Mouse (Mus musculus) hindbrain, postnatal 0 days (tissue): ENCODE results near the gene Plekhh3. TPM values are rescaled to one million over a fixed set of nuclear protein-coding genes. Genes with fewer than 3 reads are reported as not detected.
A peak's percentile ranks its signal among the peaks of the same experiment; 100 is the strongest.

Experiments
- ATAC-seq: fragments of 200-750 bp; cut with Nextera tagmentation; 2 replicates; pipeline ENCODE4 v1.8.0; 2017; ENCODE audit warnings: mild to moderate bottlenecking, moderate TSS enrichment, moderate library complexity
- DNase-seq: peaks from one replicate; pipeline ENCODE4 v3.0.0-alpha.2; 2015; ENCODE audit warnings: low spot score
- H3K27ac ChIP-seq: fragments of 300-500 bp; sonication (generic); 2 replicates; pipeline ENCODE4 v1.5.1; 2014; ENCODE audit warnings: mild to moderate bottlenecking
- H3K27me3 ChIP-seq: fragments of 300-500 bp; sonication (generic); 2 replicates; pipeline ENCODE4 v1.6.1; 2014; ENCODE audit warnings: low read length, mixed read lengths; ENCODE audit not compliant: insufficient read depth
- H3K36me3 ChIP-seq: fragments of 300-500 bp; sonication (generic); 2 replicates; pipeline ENCODE4 v1.6.1; 2014; ENCODE audit warnings: low read length, mixed read lengths; ENCODE audit not compliant: insufficient read depth
- H3K4me1 ChIP-seq: fragments of 300-500 bp; sonication (generic); 2 replicates; pipeline ENCODE4 v1.6.1; 2014; ENCODE audit warnings: antibody characterized with exemption, low read length, mixed read lengths; ENCODE audit not compliant: insufficient read depth
- H3K4me2 ChIP-seq: fragments of 300-500 bp; sonication (generic); 2 replicates; pipeline ENCODE4 v1.6.1; 2014; ENCODE audit warnings: low read depth, mild to moderate bottlenecking, low read length, moderate library complexity, mixed read lengths
- H3K4me3 ChIP-seq: fragments of 300-500 bp; sonication (generic); 2 replicates; pipeline ENCODE4 v1.5.1; 2014; ENCODE audit warnings: low read length
- H3K9ac ChIP-seq: fragments of 300-500 bp; sonication (generic); replicated peaks from 2 replicates; pipeline ENCODE4 v1.6.1; 2014; ENCODE audit warnings: mild to moderate bottlenecking, low read length, moderate library complexity, mixed read lengths
- H3K9me3 ChIP-seq: fragments of 300-500 bp; sonication (generic); 2 replicates; pipeline ENCODE4 v1.6.1; 2016; ENCODE audit warnings: low read length, mixed read lengths
- CTCF ChIP-seq: IDR thresholded peaks from 2 replicates; pipeline ENCODE4 v1.5.1; 2016; ENCODE audit warnings: antibody characterized with exemption, control low read depth, low read depth
- WGBS: fragments of 180-500 bp; shearing (Covaris S2); extraction: QIAGEN DNeasy Blood & Tissue Kit; methylation state at CpG from one replicate; pipeline ENCODE4 v1.1.7; 2014; 5-methylcytosine and 5-hydroxymethylcytosine counted together
- polyA plus RNA-seq: library from polyadenylated mRNA; unstranded; fragments of >200 nt; fragmentation: Nextera tagmentation; extraction: Ambion mirVana; gene quantifications from 2 replicates; pipeline ENCODE4 v1.2.1, GENCODE M21; 2015
- total RNA-seq: library from RNA; depleted of rRNA; stranded (reverse); fragments of >200 nt; gene quantifications from 2 replicates; pipeline ENCODE4 v1.2.3, GENCODE M21; 2014

The Plekhh3 gene
- total and polyA plus RNA-seq, 2 experiments from 2014 or later: 8.8 to 32.3 TPM

DNA sequence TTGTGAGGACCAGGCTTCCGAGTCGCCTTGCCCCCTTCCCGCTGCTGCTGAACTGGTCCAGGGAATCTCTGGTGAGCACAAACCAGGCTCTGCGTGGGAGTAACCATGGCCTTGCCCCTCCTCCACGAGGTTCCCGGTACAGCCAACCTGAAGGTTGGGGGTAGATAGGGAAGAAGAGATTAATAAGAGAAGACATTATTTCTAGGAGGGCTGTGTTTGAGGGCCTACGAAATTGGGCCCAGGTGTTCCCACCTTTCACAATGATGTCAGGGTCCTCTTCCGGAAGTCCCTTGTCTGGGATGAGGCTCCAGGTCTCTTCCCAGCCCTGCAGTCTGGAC, 3.2 kb downstream of the Plekhh3 start:
- H3K36me3 ChIP-seq: peaks cover 14% of the 10 kb centered on the region; the same call in 1 of the 2 replicates
- H3K9ac ChIP-seq: no peak overlapping the region
- DNase-seq (no peak), ATAC-seq (no peak)
- H3K4me3 ChIP-seq: no peak overlapping the region
- peaks cover 18% of the 10 kb centered on the region; the same call in 1 of the 2 replicates for H3K4me1 ChIP-seq
- 61% methylated on average over 8 of the region's 8 CpGs for WGBS
- H3K9me3 ChIP-seq: no peaks in the 10 kb centered on the region
- H3K27ac ChIP-seq: no peak overlapping the region
- H3K4me2 ChIP-seq: 0 out of 2 replicates have a peak overlapping the region, but pooled peaks have one; percentile 89
- peaks cover 31% of the 10 kb centered on the region for H3K27me3 ChIP-seq
- TF ChIP-seq CTCF: no peak

GRCm38 (mm10) chr11:101167211-101167962, 3.8 kb downstream of the Plekhh3 start:
- DNase-seq: no peak
- no peak for ATAC-seq
- H3K27me3 ChIP-seq: peaks cover 31% of the 10 kb centered on the region
- H3K4me1 ChIP-seq: peaks cover 16% of the 10 kb centered on the region; the same call in 1 of the 2 replicates
- no peak overlapping the region for H3K4me2 ChIP-seq
- H3K36me3 ChIP-seq: peaks cover 14% of the 10 kb centered on the region; the same call in 1 of the 2 replicates
- H3K27ac ChIP-seq: no peak overlapping the region
- no peak overlapping the region for H3K4me3 ChIP-seq
- no peaks in the 10 kb centered on the region for H3K9me3 ChIP-seq
- TF ChIP-seq CTCF: no peak
- 68% methylated on average over 19 of the region's 19 CpGs for WGBS
- no peak overlapping the region for H3K9ac ChIP-seq

- Histone ChIP-seq H3K36me3 (peaks cover 21% of the 10 kb centered on the region; the same call in 1 of the 2 replicates), H3K9me3 (no peaks in the 10 kb centered on the region), H3K27me3 (peaks cover 31% of the 10 kb centered on the region), H3K4me3 (no peak overlapping the region), H3K27ac (no peak overlapping the region), H3K4me1 (peaks cover 16% of the 10 kb centered on the region; the same call in 1 of the 2 replicates), H3K9ac (no peak overlapping the region), H3K4me2 (no peak overlapping the region)
- ATAC-seq (no peak), DNase-seq (no peak)
- no peak for TF ChIP-seq CTCF
- WGBS: 67% methylated on average over 14 of the region's 14 CpGs
These were observed 4.8 kb downstream of the Plekhh3 start for GRCm38 (mm10) chr11:101166357-101166756.

DNA sequence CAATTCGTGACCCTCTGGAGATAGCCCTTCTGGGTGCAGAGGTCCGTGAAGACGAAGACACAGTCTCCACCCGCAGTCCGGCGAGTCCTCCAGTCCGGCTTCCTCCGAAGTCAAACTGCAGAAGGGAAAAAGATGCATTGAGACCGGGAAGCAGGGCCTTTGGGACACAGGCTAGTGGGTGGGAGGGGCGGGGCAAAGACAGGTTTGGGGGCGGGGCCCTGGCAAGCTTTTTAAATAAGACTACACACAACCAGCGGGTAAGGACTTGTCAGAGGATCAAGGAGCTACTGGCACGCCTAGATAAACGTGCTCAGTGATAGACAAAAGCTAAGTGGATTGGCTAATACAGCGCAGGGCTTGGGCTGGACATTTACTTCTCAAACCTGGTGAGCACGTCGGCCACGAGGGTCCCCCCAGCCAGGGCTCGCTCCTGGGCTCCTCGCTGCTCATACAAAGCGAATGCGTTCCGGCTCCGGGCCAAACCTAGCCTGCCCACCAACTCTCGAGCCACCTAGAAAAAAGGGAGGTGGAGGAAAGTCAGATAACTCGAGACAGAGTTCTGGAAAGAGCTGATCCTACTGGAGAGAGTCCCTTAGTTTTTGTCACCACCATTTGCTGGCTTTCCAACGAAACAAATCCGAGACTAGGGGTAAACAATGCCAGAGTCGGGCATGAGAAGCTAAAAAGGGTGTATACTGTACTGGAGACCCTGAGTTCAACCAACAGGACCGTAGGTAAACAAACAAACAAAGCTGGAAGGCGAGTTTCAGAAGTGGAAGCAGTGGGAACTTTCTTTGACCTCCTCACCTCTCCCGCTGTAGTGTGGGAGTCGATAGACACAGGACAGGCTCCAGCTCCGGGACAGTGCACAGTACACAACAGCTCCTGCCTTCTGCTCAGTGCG, 6.2 kb downstream of the Plekhh3 start:
- no peak for TF ChIP-seq CTCF
- no peak for DNase-seq
- Histone ChIP-seq H3K9me3 (no peaks in the 10 kb centered on the region), H3K4me3 (no peak overlapping the region), H3K9ac (no peak overlapping the region), H3K27ac (no peak overlapping the region), H3K4me1 (peaks cover 11% of the 10 kb centered on the region; the same call in 1 of the 2 replicates), H3K36me3 (peaks cover 21% of the 10 kb centered on the region; the same call in 1 of the 2 replicates), H3K27me3 (peaks cover 31% of the 10 kb centered on the region), H3K4me2 (no peak overlapping the region)
- ATAC-seq: no peak
- 46% methylated on average over 35 of the region's 35 CpGs for WGBS

GRCm38 (mm10) chr11:101164351-101164665, 6.8 kb downstream of the Plekhh3 start:
- no peaks in the 10 kb centered on the region for H3K9me3 ChIP-seq
- H3K27me3 ChIP-seq: peaks cover 31% of the 10 kb centered on the region
- H3K27ac ChIP-seq: no peak overlapping the region
- DNase-seq (no peak), ATAC-seq (no peak)
- H3K4me3 ChIP-seq: peak overlapping the region; percentile 14; the same call in 1 of the 2 replicates
- peaks cover 8% of the 10 kb centered on the region; the same call in 1 of the 2 replicates for H3K4me1 ChIP-seq
- TF ChIP-seq CTCF: no peak
- peaks cover 21% of the 10 kb centered on the region; the same call in 1 of the 2 replicates for H3K36me3 ChIP-seq
- 37% methylated on average over 21 of the region's 21 CpGs for WGBS
- no peak overlapping the region for H3K9ac ChIP-seq
- peak overlapping the region; percentile 22; the same call in 1 of the 2 replicates for H3K4me2 ChIP-seq

DNA sequence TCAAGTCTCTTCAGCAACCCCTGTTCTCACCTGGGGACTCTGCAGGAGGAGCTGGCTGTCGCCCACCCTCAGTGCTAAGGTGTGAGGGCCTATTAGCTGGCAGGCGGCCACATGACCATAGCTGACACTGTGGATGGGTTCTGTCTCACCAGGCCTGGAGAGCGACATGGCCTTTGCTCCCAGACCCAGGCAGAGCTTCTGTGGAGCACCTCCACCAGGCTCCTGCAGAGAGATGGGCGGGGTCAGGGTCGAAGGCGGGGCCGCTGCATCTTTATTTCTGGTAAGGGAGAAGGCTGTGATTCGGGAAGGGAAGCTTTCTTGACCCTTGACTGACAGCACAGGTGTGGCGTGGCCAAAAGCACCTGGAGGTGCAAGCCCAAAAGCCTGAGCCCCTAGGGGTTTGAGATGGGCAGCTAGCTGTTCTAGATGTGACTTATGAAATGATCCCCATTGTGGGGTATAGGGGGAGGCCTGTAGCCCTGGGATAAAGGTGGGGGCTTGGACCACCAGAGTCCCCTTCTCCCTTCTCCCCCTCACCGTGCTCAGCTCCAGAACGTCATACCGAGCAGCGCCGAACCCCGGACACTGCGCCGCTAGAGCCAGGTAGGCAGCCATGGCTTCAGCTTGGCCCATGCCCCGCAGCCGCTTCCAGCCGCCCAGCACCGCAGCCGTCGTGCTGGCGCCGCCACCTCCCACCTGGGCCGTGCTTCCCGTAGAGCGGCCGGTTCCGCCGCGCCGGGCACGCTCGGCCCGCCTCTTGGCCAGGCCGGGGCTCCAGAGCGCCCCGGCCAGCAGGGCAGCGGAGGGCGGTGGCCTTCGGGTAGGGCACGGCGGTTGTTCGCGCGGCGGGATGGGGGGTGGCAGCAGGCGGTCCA, 7.4 kb downstream of the Plekhh3 start:
- no peak overlapping the region for H3K9ac ChIP-seq

More for the DNA sequence above, 7.4 kb downstream of the Plekhh3 start:
- peaks cover 31% of the 10 kb centered on the region for H3K27me3 ChIP-seq
- H3K9me3 ChIP-seq: no peaks in the 10 kb centered on the region
- H3K27ac ChIP-seq: no peak overlapping the region
- peaks cover 21% of the 10 kb centered on the region; the same call in 1 of the 2 replicates for H3K36me3 ChIP-seq
- no peak for DNase-seq
- WGBS: 42% methylated on average over 44 of the region's 49 CpGs
- peak; percentile 21; the same call in 1 of the 2 replicates for ATAC-seq
- no peak for TF ChIP-seq CTCF
- H3K4me1 ChIP-seq: peaks cover 2% of the 10 kb centered on the region; the same call in 1 of the 2 replicates
- H3K4me2 ChIP-seq: peak overlapping the region; percentile 22; the same call in 1 of the 2 replicates
- H3K4me3 ChIP-seq: peak overlapping the region; percentile 14; the same call in 1 of the 2 replicates
